Mouse (Mus musculus) CD4-positive, CD25-positive, alpha-beta regulatory T cell (primary cell): Measurements from ENCODE around the gene Hspa4. TPM values are rescaled to one million over a fixed set of nuclear protein-coding genes. Genes with fewer than 3 reads are reported as not detected.

Experiments
- polyA plus RNA-seq: library from polyadenylated mRNA; unstranded; fragments of 100-300 nt; shearing (Covaris generic); gene quantifications from one replicate; pipeline ENCODE4 v1.2.1, GENCODE M21; 2017

The Hspa4 gene
- 129 TPM for polyA plus RNA-seq

DNA sequence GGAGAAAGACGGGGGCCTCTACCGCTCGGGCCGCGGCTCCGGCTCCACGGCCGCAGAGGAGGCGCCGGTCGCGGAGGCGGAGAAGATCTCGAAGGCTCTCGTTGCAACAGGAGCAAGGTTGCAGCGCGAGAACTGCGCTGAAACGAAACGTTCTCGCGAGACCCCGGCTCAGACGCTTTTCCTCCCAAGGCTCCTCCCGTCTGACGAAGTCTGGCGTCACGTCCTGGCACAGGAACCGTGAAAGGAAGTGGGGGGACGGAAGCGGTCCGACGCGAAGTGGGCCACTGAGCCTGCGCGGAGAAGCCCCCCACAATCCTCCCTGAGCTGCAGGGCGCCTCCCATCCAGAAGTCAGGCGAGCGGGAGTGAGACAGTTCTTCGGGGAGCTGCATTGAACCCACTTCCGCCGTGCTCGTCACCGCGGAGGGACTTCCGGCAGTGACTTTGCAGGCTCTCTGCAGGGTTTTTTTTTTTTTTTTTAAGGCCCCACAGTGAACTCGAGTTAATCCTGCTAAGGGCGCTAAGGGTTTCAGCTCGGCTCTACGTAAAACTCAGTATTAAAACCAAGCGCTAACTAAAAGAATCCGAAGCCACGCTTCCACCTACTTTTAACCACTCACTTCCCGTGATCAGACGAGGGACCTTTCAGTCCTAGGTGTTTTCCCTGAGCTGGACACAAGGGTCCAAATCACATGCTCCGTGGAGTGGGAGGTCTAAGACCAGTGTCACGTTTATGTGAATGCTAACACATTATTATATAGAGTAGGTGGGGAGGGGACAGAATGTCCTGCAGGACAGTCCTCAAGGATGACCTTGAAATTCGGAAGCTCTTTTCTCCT, at the start of gene Hspa4:
Gene Hspa4 (minus strand): TSS at position 128 of the 837 bp plus-strand sequence.

GRCm38 (mm10) chr11:53324512-53324968, 24.3 kb upstream of the Hspa4 start, which contains the start of gene Zcchc10:
TSS of gene Zcchc10 (plus strand) at chr11:53324679.

Other genes starting within 250 kb of the Hspa4 start
- gene Zcchc10, start 24.2 kb upstream of the Hspa4 start, polyA plus RNA-seq = 33.8 TPM
- 139 TPM for gene Aff4, start 50.4 kb upstream of the Hspa4 start, polyA plus RNA-seq
- not detected for gene Leap2, start 122.7 kb upstream of the Hspa4 start, polyA plus RNA-seq
- gene Uqcrq, start 130.4 kb upstream of the Hspa4 start, polyA plus RNA-seq = 318 TPM
- gene Gdf9, start 130.6 kb upstream of the Hspa4 start, polyA plus RNA-seq = 0.17 TPM
- not detected for gene Gm10447, start 156.7 kb upstream of the Hspa4 start, polyA plus RNA-seq
- gene Shroom1, start 156.7 kb upstream of the Hspa4 start, polyA plus RNA-seq = not detected
- gene Gm9837, start 170.0 kb upstream of the Hspa4 start, polyA plus RNA-seq = not detected
- gene Gm9945, start 179.7 kb upstream of the Hspa4 start, polyA plus RNA-seq = not detected
- gene Sowaha, start 179.8 kb upstream of the Hspa4 start, polyA plus RNA-seq = not detected
- gene Sept8, start 218.8 kb upstream of the Hspa4 start, polyA plus RNA-seq = 3.3 TPM